Mouse (Mus musculus) thymus, adult 2 months (tissue): Measurements from ENCODE around the gene Lman1l.

ENCODE experiments used
- CTCF ChIP-seq: fragments of 200-500 bp; IDR thresholded peaks from 2 replicates; pipeline ENCODE4 v1.5.1; 2012; ENCODE audit warnings: mild to moderate bottlenecking, control low read depth, low read length, moderate library complexity, borderline replicate concordance; ENCODE audit not compliant: control insufficient read depth, poor library complexity, insufficient read depth; ENCODE audit errors: extremely low read depth
- POLR2A ChIP-seq: fragments of 200-500 bp; IDR thresholded peaks from 2 replicates; pipeline ENCODE4 v1.6.1; 2012; ENCODE audit warnings: mild to moderate bottlenecking, low read length, control low read depth, moderate library complexity; ENCODE audit not compliant: control insufficient read depth, poor library complexity, insufficient read depth; ENCODE audit errors: extremely low read depth

GRCm38 (mm10) chr9:57604875-57605274 lies 15.7 kb downstream of the Lman1l start:
- TF ChIP-seq CTCF (no peak), POLR2A (no peak)
